Comparison of ENCODE assay signal across 9 mouse cellular contexts in genomic region chr3:108572309-108573010, GRCm38 (mm10). TPM values are rescaled to one million over a fixed set of nuclear protein-coding genes. Genes with fewer than 3 reads are reported as not detected.
DNase-seq lines count a peak whose midpoint lies in the region; ATAC-seq and TF ChIP-seq lines count a peak whose summit lies in the region.
"Had no signal": no experiment of that assay in that cellular context is flagged by ENCODE, and none has a peak within 500 bp of the region (broad histone marks: within the 10 kb centered on the region; RNA-seq: fewer than 3 reads in every experiment).

No protein-coding gene starts in this region.

- TF ChIP-seq POLR2A in heart, adult 2 months (IDR thresholded peaks at IDR 0.05; ENCODE audit: insufficient read depth, low read depth, low read length): no peak

- intact Hi-C loops in heart, adult 2 months (cut with DNase I): no loop called here

- DNase-seq in heart, adult 2 months: no peak
- no peak for DNase-seq in heart, adult 8-10 months (ENCODE audit: low spot score)
- DNase-seq in 3134 (ENCODE audit: extremely low read depth, insufficient read length, low spot score): peak; percentile 15
- no peak for DNase-seq in forebrain, embryonic 11.5 days (ENCODE audit: low spot score)
- DNase-seq in liver, embryonic 13.5 days: no peak
- DNase-seq in frontal cortex, postnatal 25 days (ENCODE audit: low spot score in 2 of 2): no peak
- no peak for DNase-seq in retina, postnatal 1 day

- no peak for ATAC-seq in forebrain, embryonic 11.5 days (replicated peaks; ENCODE audit: low FRiP score)
- no peak for ATAC-seq in liver, embryonic 13.5 days (ENCODE audit: low read depth)
- no peak for ATAC-seq in megakaryocyte-erythroid progenitor cell, adult 5-6 weeks (replicated peaks; ENCODE audit: low FRiP score, low TSS enrichment, poor library complexity, severe bottlenecking)

- H3K27ac ChIP-seq in heart, adult 2 months: peak overlapping the region; percentile 90; the same call in 1 of the 2 replicates
- H3K27ac ChIP-seq in forebrain, embryonic 11.5 days (ENCODE audit: low read depth, low read length): no peak overlapping the region
- peak overlapping the region; percentile 78 for H3K27ac ChIP-seq in liver, embryonic 13.5 days

- peak overlapping the region; percentile 89 for H3K9ac ChIP-seq in heart, adult 2 months (ENCODE audit: low read depth, low read length)
- H3K9ac ChIP-seq in forebrain, embryonic 11.5 days (ENCODE audit: low read length): peak overlapping the region; percentile 88
- peak overlapping the region; percentile 88 for H3K9ac ChIP-seq in liver, embryonic 13.5 days

- H3K79me2 ChIP-seq in heart, adult 2 months (replicated peaks; ENCODE audit: control insufficient read depth, insufficient read depth, low read length): no peaks in the 10 kb centered on the region

- no peaks in the 10 kb centered on the region for H3K27me3 ChIP-seq in heart, adult 2 months (ENCODE audit: control insufficient read depth, insufficient read depth, low read length)
- no peaks in the 10 kb centered on the region for H3K27me3 ChIP-seq in forebrain, embryonic 11.5 days (ENCODE audit: control insufficient read depth, insufficient read depth, low read length)
- peaks cover 17% of the 10 kb centered on the region for H3K27me3 ChIP-seq in liver, embryonic 13.5 days

- no peaks in the 10 kb centered on the region for H3K36me3 ChIP-seq in heart, adult 2 months (ENCODE audit: control insufficient read depth, insufficient read depth, low read length)
- no peaks in the 10 kb centered on the region for H3K36me3 ChIP-seq in forebrain, embryonic 11.5 days (ENCODE audit: control insufficient read depth, insufficient read depth, low read length)
- H3K36me3 ChIP-seq in liver, embryonic 13.5 days: no peaks in the 10 kb centered on the region

- no peak for TF ChIP-seq CTCF in heart, adult 2 months (IDR thresholded peaks at IDR 0.05)

- H3K4me3 ChIP-seq in heart, adult 2 months: peak overlapping the region; percentile 80
- H3K4me3 ChIP-seq in forebrain, embryonic 11.5 days (ENCODE audit: low read depth, low read length): peak overlapping the region; percentile 70
- peak overlapping the region; percentile 82 for H3K4me3 ChIP-seq in liver, embryonic 13.5 days (replicated peaks)

- no peak for TF ChIP-seq EP300 in heart, adult 2 months (IDR thresholded peaks at IDR 0.05; ENCODE audit: insufficient read depth, low read depth, low read length)

- H3K4me1 ChIP-seq in heart, adult 2 months (ENCODE audit: control insufficient read depth, insufficient read depth, low read length): peaks cover 3% of the 10 kb centered on the region
- H3K4me1 ChIP-seq in forebrain, embryonic 11.5 days (replicated peaks; ENCODE audit: control insufficient read depth, insufficient read depth, low read length): peaks cover 4% of the 10 kb centered on the region; the same call in 1 of the 2 replicates
- peaks cover 24% of the 10 kb centered on the region for H3K4me1 ChIP-seq in liver, embryonic 13.5 days (replicated peaks)

- peak overlapping the region; percentile 85 for H3K4me2 ChIP-seq in forebrain, embryonic 11.5 days (ENCODE audit: low read depth, low read length, severe bottlenecking)
- H3K4me2 ChIP-seq in liver, embryonic 13.5 days: peak overlapping the region; percentile 89

- H3K9me3 ChIP-seq in forebrain, embryonic 11.5 days (ENCODE audit: control insufficient read depth, low read length): no peaks in the 10 kb centered on the region
- no peaks in the 10 kb centered on the region for H3K9me3 ChIP-seq in liver, embryonic 13.5 days (replicated peaks)

- 41% methylated on average over 18 of the region's 18 CpGs for WGBS in heart, adult 2 months
- 54% methylated on average over 18 of the region's 18 CpGs for WGBS in forebrain, embryonic 11.5 days
- WGBS in liver, embryonic 13.5 days (ENCODE audit: insufficient replicate concordance): 36% methylated on average over 18 of the region's 18 CpGs

RNA-seq across cellular contexts. Expression of gene Taf13, which starts 1.0 kb away (rescaled TPM):
- total RNA-seq in heart, adult 2 months (2021): 10 to 100 TPM; 11.1 to 14.4 TPM
- 4.5 and 7.5 TPM in 2 replicates for polyA plus RNA-seq in heart, adult 2 months (2012; rRNA removed)
- total RNA-seq in heart, adult 8-10 months (2022): 10 to 100 TPM; 13.2 to 17.9 (median 15.8) TPM
- 55.3 and 63.1 TPM in 2 replicates for polyA plus RNA-seq in forebrain, embryonic 11.5 days (2014; fragmentation: Nextera tagmentation; extraction: Ambion mirVana)
- polyA plus RNA-seq in liver, embryonic 13.5 days (2015; fragmentation: Nextera tagmentation; extraction: Ambion mirVana): 13.0 and 17.4 TPM in 2 replicates
- total RNA-seq in megakaryocyte-erythroid progenitor cell, adult 5-6 weeks (2014; fragmentation: Nextera tagmentation): 8.2 and 16.8 TPM in 2 replicates
- 9.3 and 16.8 TPM in 2 replicates for total RNA-seq in megakaryocyte-erythroid progenitor cell, adult 5-6 weeks (2017)

RNA-seq across cellular contexts. Expression of gene Tmem167b, which starts 10.2 kb away (rescaled TPM):
- total RNA-seq in heart, adult 2 months (2021): 10 to 100 TPM; 25.5 to 28.4 TPM
- 6.3 and 8.3 TPM in 2 replicates for polyA plus RNA-seq in heart, adult 2 months (2012; rRNA removed)
- total RNA-seq in heart, adult 8-10 months (2022): 10 to 100 TPM; 28.6 to 29.7 (median 29.1) TPM
- polyA plus RNA-seq in forebrain, embryonic 11.5 days (2014; fragmentation: Nextera tagmentation; extraction: Ambion mirVana): 49.4 and 53.3 TPM in 2 replicates
- polyA plus RNA-seq in liver, embryonic 13.5 days (2015; fragmentation: Nextera tagmentation; extraction: Ambion mirVana): 13.7 and 18.5 TPM in 2 replicates
- 8.1 and 15.6 TPM in 2 replicates for total RNA-seq in megakaryocyte-erythroid progenitor cell, adult 5-6 weeks (2014; fragmentation: Nextera tagmentation)
- 29.1 and 36.7 TPM in 2 replicates for total RNA-seq in megakaryocyte-erythroid progenitor cell, adult 5-6 weeks (2017)

RNA-seq across cellular contexts. Expression of gene Wdr47, which starts 18.6 kb away (rescaled TPM):
- 1 to 10 TPM; 8.2 to 9.2 TPM for total RNA-seq in heart, adult 2 months (2021)
- polyA plus RNA-seq in heart, adult 2 months (2012; rRNA removed): 3.7 and 7.0 TPM in 2 replicates
- 10 to 100 TPM in 2 of 4 experiments, 1 to 10 TPM in 2; 7.2 to 10.3 (median 8.9) TPM for total RNA-seq in heart, adult 8-10 months (2022)
- polyA plus RNA-seq in forebrain, embryonic 11.5 days (2014; fragmentation: Nextera tagmentation; extraction: Ambion mirVana): 30.1 and 32.2 TPM in 2 replicates
- polyA plus RNA-seq in liver, embryonic 13.5 days (2015; fragmentation: Nextera tagmentation; extraction: Ambion mirVana): 1.7 and 1.8 TPM in 2 replicates
- 3.9 and 7.8 TPM in 2 replicates for total RNA-seq in megakaryocyte-erythroid progenitor cell, adult 5-6 weeks (2014; fragmentation: Nextera tagmentation)
- 5.4 and 19.6 TPM in 2 replicates for total RNA-seq in megakaryocyte-erythroid progenitor cell, adult 5-6 weeks (2017)

RNA-seq across cellular contexts. Expression of gene 5330417C22Rik, which starts 36.1 kb away (rescaled TPM):
- under 1 TPM in 1 of 2 experiments, not detected in 1; 0.07 TPM for total RNA-seq in heart, adult 2 months (2021)
- polyA plus RNA-seq in heart, adult 2 months (2012; rRNA removed): 0.59 and 1.8 TPM in 2 replicates
- total RNA-seq in heart, adult 8-10 months (2022): under 1 TPM in 2 of 4 experiments, not detected in 2; 0.16 to 0.20 TPM
- polyA plus RNA-seq in forebrain, embryonic 11.5 days (2014; fragmentation: Nextera tagmentation; extraction: Ambion mirVana): 2.2 and 2.8 TPM in 2 replicates
- 0.09 and 0.10 TPM in 2 replicates for polyA plus RNA-seq in liver, embryonic 13.5 days (2015; fragmentation: Nextera tagmentation; extraction: Ambion mirVana)
- total RNA-seq in megakaryocyte-erythroid progenitor cell, adult 5-6 weeks (2014; fragmentation: Nextera tagmentation): 0.49 TPM in 1 of 2 replicates, not detected in the other
- 5.0 TPM in 1 of 2 replicates, not detected in the other for total RNA-seq in megakaryocyte-erythroid progenitor cell, adult 5-6 weeks (2017)

RNA-seq across cellular contexts. Expression of gene 1700013F07Rik, which starts 38.5 kb away (rescaled TPM):
- not detected for total RNA-seq in heart, adult 2 months (2021)
- 0.86 TPM in 1 of 2 replicates, not detected in the other for polyA plus RNA-seq in heart, adult 2 months (2012; rRNA removed)
- total RNA-seq in heart, adult 8-10 months (2022): not detected
- polyA plus RNA-seq in forebrain, embryonic 11.5 days (2014; fragmentation: Nextera tagmentation; extraction: Ambion mirVana): 0.63 and 0.68 TPM in 2 replicates
- not detected in 2 replicates for polyA plus RNA-seq in liver, embryonic 13.5 days (2015; fragmentation: Nextera tagmentation; extraction: Ambion mirVana)
- not detected in 2 replicates for total RNA-seq in megakaryocyte-erythroid progenitor cell, adult 5-6 weeks (2014; fragmentation: Nextera tagmentation)
- total RNA-seq in megakaryocyte-erythroid progenitor cell, adult 5-6 weeks (2017): not detected in 2 replicates
- total RNA-seq: hematopoietic stem cell, adult 5-6 weeks had no signal
